ENCODE assay signal across 9 mouse cellular contexts in the genomic region with DNA sequence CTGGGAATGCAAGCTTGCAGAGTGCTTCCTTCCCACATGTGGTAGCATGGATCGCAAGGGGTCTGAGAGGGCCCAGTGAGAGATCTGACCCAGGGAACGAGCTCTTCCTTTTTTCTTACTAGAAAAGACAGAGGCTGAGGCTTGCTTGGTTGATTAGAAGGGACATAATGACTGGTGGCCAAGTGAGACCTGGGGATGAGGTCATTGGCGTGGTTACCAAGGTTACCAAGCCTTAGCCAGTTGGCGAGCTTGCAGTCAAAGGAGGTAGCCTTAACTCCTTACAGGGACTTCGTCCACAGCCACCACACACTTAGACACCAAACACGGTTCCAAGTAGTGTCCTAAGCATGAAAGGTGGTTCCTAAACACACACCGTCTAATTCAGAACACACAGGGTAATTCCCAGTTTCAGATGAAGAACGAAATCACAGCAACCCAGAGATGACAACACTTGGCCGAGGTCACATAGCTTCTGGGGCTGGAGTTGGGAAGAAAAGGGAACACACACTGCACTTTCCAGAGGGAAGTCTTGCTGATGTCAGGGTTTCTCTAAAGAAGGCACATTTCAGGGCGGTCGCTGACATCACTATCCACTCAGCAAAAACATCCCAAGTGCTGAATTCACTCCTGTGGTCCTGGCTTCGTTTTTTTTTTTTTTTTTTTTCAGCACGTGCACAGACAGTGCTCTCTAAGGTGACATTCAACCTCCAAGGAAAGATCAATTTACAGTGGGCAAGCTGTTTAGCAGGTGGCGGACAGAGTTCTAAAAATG. TPM values are rescaled to one million over a fixed set of nuclear protein-coding genes. Genes with fewer than 3 reads are reported as not detected.
DNase-seq lines count a peak whose midpoint lies in the region; ATAC-seq lines count a peak whose summit lies in the region.
"Had no signal": no experiment of that assay in that cellular context is flagged by ENCODE, and none has a peak within 500 bp of the region (broad histone marks: within the 10 kb centered on the region; RNA-seq: fewer than 3 reads in every experiment).

No protein-coding gene starts in this region.

- H3K4me2 ChIP-seq in hindbrain, embryonic 11.5 days (replicated peaks; ENCODE audit: low read depth, low read length), result no peak overlapping the region
- H3K4me2 ChIP-seq in hindbrain, embryonic 13.5 days, result no peak overlapping the region
- H3K4me2 ChIP-seq in midbrain, embryonic 13.5 days (replicated peaks), result no peak overlapping the region

- no peaks in the 10 kb centered on the region for H3K4me1 ChIP-seq in hindbrain, embryonic 11.5 days (replicated peaks; ENCODE audit: control insufficient read depth, insufficient read depth, low read length)
- H3K4me1 ChIP-seq in hindbrain, embryonic 13.5 days (replicated peaks), result peaks cover 18% of the 10 kb centered on the region
- H3K4me1 ChIP-seq in midbrain, embryonic 10.5 days, result peaks cover 30% of the 10 kb centered on the region
- peaks cover 21% of the 10 kb centered on the region for H3K4me1 ChIP-seq in midbrain, embryonic 13.5 days (replicated peaks)

- WGBS in hindbrain, embryonic 11.5 days, result 58% methylated on average over 14 of the region's 14 CpGs
- 61% methylated on average over 14 of the region's 14 CpGs for WGBS in hindbrain, embryonic 13.5 days
- 56% methylated on average over 14 of the region's 14 CpGs for WGBS in midbrain, embryonic 10.5 days
- 59% methylated on average over 14 of the region's 14 CpGs for WGBS in midbrain, embryonic 13.5 days

- no peak overlapping the region for H3K27ac ChIP-seq in hindbrain, embryonic 11.5 days (ENCODE audit: low read depth, low read length)
- no peak overlapping the region for H3K27ac ChIP-seq in hindbrain, embryonic 13.5 days
- 0 out of 2 replicates have a peak overlapping the region, but pooled peaks have one; percentile 33 for H3K27ac ChIP-seq in midbrain, embryonic 10.5 days (replicated peaks)
- no peak overlapping the region for H3K27ac ChIP-seq in midbrain, embryonic 13.5 days
- H3K27ac ChIP-seq: liver, embryonic 14.5 days had no signal

- H3K9ac ChIP-seq in hindbrain, embryonic 11.5 days (ENCODE audit: low read depth, low read length), result no peak overlapping the region
- H3K9ac ChIP-seq in hindbrain, embryonic 13.5 days, result no peak overlapping the region
- H3K9ac ChIP-seq in midbrain, embryonic 13.5 days (replicated peaks), result no peak overlapping the region
- H3K9ac ChIP-seq: liver, embryonic 14.5 days had no signal

- H3K27me3 ChIP-seq in hindbrain, embryonic 11.5 days (ENCODE audit: control insufficient read depth, insufficient read depth, low read length), result no peaks in the 10 kb centered on the region
- H3K27me3 ChIP-seq in hindbrain, embryonic 13.5 days, result no peaks in the 10 kb centered on the region
- H3K27me3 ChIP-seq in midbrain, embryonic 10.5 days (ENCODE audit: low read depth, poor library complexity, severe bottlenecking), result no peaks in the 10 kb centered on the region
- H3K27me3 ChIP-seq in midbrain, embryonic 13.5 days, result no peaks in the 10 kb centered on the region

- no peak overlapping the region for H3K4me3 ChIP-seq in hindbrain, embryonic 11.5 days (ENCODE audit: low read depth, low read length)
- H3K4me3 ChIP-seq in hindbrain, embryonic 13.5 days, result no peak overlapping the region
- no peak overlapping the region for H3K4me3 ChIP-seq in midbrain, embryonic 10.5 days
- no peak overlapping the region for H3K4me3 ChIP-seq in midbrain, embryonic 13.5 days (replicated peaks)

- no peaks in the 10 kb centered on the region for H3K36me3 ChIP-seq in hindbrain, embryonic 11.5 days (ENCODE audit: control insufficient read depth, insufficient read depth, low read length)
- no peaks in the 10 kb centered on the region for H3K36me3 ChIP-seq in hindbrain, embryonic 13.5 days
- no peaks in the 10 kb centered on the region for H3K36me3 ChIP-seq in midbrain, embryonic 10.5 days
- no peaks in the 10 kb centered on the region for H3K36me3 ChIP-seq in midbrain, embryonic 13.5 days

- H3K9me3 ChIP-seq in hindbrain, embryonic 11.5 days (ENCODE audit: control insufficient read depth, low read length), result no peaks in the 10 kb centered on the region
- no peaks in the 10 kb centered on the region for H3K9me3 ChIP-seq in hindbrain, embryonic 13.5 days
- no peaks in the 10 kb centered on the region for H3K9me3 ChIP-seq in midbrain, embryonic 10.5 days (replicated peaks)
- H3K9me3 ChIP-seq in midbrain, embryonic 13.5 days, result no peaks in the 10 kb centered on the region

- peak; percentile 30 for DNase-seq in hindbrain, embryonic 11.5 days (ENCODE audit: low spot score)
- DNase-seq in midbrain, embryonic 10.5 days (ENCODE audit: low spot score), result peak; percentile 40
- peak; percentile 20 for DNase-seq in embryo, embryonic 11 days
- peak; percentile 60 for DNase-seq in retina, embryonic 14.5 days (ENCODE audit: low spot score)
- no peak for DNase-seq in right cerebral cortex, postnatal 14 days
- no peak for DNase-seq in layer of hippocampus, adult 9-11 months

- ATAC-seq in hindbrain, embryonic 11.5 days (ENCODE audit: low FRiP score), result no peak
- ATAC-seq in hindbrain, embryonic 13.5 days (ENCODE audit: low FRiP score), result no peak
- ATAC-seq in midbrain, embryonic 13.5 days, result no peak

RNA-seq across cellular contexts. Expression of gene Fos, which starts 49.9 kb away (rescaled TPM):
- 1.4 and 1.6 TPM in 2 replicates for polyA plus RNA-seq in hindbrain, embryonic 11.5 days (2014; fragmentation: Nextera tagmentation; extraction: Ambion mirVana)
- 1.9 and 2.5 TPM in 2 replicates for polyA plus RNA-seq in hindbrain, embryonic 13.5 days (2015; fragmentation: Nextera tagmentation; extraction: Ambion mirVana)
- 0.54 and 1.1 TPM in 2 replicates for polyA plus RNA-seq in midbrain, embryonic 10.5 days (2016; fragmentation: Nextera tagmentation; extraction: Ambion mirVana)
- polyA plus RNA-seq in midbrain, embryonic 13.5 days (2015; fragmentation: Nextera tagmentation; extraction: Ambion mirVana), result 0.82 and 0.90 TPM in 2 replicates

Comparison
In these comparisons a context has a peak if more than half of its experiments do, and no peak if none do; other contexts are left out.
1. DNase-seq: peak in hindbrain, embryonic 11.5 days (single experiment), midbrain, embryonic 10.5 days (single experiment), embryo, embryonic 11 days (single experiment) and retina, embryonic 14.5 days (single experiment); none in right cerebral cortex, postnatal 14 days (single experiment) and layer of hippocampus, adult 9-11 months (single experiment).